Mouse (Mus musculus) gastrocnemius, postnatal 36 days (tissue): Measurements from ENCODE around the gene Sorl1. TPM values are rescaled to one million over a fixed set of nuclear protein-coding genes. Genes with fewer than 3 reads are reported as not detected.

ENCODE experiments used
- DNase-seq, 2 experiments: peaks; one replicate each; pipeline ENCODE4 v3.0.0; 2022
- intact Hi-C: fragments of 180-260 bp; cut with DNase I; formaldehyde crosslinking; loops from one replicate; pipeline ENCODE4 v1.15.1; 2025
- total RNA-seq, 2 experiments: library from RNA; stranded (reverse); gene quantifications; 2 replicates each; pipeline ENCODE4 v1.2.3; 2021

The Sorl1 gene
- total RNA-seq, 2 experiments from 2014 or later, result 30.7 to 38.0 TPM

DNA sequence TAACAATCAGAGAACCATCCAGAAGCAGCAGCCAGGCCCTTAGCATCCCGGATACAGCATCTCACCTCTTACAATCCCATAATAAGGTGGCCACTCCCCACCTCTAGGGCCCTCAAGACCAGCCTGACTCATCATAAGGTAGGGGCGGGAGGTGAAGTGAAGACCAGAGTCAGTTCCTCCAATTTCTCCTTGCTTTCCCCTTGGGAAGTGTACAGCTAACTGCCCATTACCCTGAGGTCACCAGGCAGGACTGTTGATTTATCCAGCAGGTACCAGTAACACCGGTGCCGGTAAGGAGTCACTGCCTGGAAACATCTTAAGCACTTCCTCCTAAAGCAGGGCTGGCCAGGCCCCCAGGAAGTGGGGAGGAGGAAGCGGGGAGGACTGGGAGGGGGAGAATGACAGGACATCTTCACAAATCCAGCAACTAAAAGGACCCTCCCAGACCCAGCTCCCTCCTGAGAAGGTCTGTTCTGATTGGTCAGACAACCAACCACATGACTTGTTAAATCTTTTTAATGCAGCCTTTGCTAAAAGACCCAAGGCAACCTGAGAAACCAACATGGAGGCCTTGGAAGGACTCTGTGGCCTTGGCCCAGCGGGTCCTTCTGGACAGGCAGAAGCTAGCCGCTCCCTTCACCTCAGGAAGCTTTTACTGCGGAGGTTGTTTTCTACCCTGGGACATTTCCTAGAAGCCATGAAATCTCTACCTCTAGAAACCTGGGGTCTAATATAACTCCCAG lies 26.2 kb downstream of the Sorl1 start:
- intact Hi-C loops, result no loop called here
- no peak for DNase-seq

DNA sequence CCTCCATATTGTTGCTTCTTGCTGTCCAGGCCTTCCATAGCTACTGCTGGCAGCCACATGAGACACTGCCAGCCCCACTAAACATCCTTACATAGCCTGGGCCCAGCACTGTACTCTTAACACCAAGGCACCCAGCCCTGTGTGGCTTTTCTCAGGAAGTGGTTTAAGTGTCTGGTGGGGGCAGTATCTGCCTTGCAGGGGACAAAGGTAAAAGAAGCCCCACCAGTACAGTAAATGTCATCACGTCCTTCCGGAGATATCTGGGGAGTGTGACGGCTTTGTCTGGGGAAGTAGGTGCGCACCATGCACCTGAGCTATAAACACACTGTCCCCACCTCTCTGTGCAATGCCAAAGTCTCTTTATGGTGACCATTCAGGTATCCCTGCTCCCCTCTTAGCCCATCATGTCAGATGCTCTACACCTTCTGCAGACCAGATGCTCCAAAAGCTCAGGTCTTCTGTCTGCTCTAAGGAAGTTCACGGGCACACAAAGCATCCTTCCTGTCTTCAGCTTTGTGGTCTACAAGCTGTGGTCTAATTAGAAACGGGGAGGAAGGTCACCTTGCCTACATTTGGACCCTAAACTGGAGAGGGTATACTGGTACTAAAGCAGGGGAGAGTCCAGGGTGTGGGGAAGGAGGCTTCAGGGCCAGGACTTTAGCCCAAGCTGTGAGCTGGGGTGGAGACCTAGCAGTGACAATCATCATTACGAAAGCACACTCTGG lies 26.9 kb downstream of the Sorl1 start:
- no peak for DNase-seq
- intact Hi-C loops, result no loop called here

DNA sequence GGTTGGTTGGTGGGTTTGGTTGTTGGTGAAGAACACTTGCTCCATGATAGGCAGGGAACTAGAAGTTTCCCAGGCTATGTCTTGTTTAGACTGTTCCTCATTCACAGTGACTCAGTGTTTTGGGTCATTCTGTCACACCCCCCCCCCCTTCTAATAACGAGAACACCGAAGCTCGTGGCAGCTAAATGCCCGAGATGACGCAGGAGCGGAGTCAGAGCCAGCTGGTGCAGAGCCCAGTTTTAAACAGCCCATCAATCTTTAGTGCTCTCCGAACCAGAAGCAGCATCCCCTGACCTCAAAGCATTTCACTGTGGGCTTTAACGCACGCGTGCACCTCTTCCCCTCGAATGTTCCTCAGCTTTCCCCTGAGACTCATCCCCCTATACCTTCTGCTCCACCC lies 29.3 kb downstream of the Sorl1 start:
- peak; percentile 51 to 54 for DNase-seq
- intact Hi-C loops, result no loop called here

DNA sequence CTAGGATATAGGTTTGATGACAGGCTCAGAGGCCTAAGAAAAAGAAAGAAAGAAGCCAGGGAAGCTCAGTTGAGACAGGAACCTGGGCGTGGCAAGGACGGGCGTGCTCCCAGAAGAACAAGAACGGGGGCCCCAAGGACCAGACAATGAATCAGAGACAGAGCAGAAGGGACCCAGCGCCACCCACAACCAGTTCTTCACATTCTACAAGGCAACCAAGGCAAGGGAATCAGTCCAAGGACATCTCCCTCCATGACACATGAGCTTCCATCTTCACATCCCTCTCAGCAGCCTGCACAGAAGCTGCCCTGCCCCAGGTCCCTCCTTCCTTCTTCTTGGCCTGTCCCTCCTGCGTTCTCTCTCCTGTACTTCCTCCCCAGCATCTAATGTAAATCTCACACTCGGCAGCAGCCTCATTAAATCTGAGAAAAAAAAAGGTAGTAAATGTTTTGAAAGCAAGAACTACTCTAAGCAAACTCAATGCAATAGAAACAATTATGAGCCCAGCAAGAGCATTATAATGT lies 30.0 kb downstream of the Sorl1 start:
- DNase-seq, result no peak
- intact Hi-C loops, result no loop called here

DNA sequence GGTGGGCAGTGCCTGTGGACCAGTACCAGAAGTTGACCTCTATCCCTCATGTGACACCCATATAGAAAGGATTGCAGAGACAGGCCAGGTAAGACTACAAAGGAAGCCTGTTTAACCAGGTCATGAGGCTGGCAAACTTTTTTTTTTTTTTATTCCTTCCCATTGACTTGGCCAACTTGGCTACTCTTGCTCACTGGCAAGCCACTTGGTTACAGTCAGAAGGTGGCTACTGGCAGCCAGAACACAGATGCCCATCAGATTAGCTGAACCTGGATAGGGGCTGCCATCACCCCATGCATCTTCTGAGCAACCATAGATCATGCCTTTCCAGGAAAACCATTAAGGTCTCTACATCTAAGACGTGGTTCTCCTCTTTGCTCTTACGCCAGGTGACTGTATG lies 31.3 kb downstream of the Sorl1 start:
- DNase-seq, result no peak
- intact Hi-C loops, result no loop called here

DNA sequence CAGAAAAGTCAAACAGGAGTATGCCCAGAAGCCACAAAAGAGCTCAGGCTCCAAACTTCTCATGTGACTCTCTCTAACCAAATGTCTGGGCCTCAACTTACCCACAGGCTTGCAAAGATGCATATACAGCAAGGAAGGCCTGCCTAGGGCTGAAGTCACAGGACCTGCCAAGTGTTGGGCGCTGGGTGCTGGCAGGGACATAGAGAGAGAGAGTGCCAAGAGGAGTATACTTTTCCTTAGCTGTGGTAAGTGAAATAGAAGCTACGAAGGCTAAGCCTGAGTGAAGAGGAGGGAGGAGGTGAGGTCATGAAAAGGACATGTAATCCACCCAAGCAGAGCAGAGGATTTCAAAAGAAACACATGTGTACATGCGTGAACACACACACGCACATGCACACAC lies 32.5 kb downstream of the Sorl1 start:
- peak in 1 of 2 experiments; percentile 38 for DNase-seq
- intact Hi-C loops, result no loop called here

DNA sequence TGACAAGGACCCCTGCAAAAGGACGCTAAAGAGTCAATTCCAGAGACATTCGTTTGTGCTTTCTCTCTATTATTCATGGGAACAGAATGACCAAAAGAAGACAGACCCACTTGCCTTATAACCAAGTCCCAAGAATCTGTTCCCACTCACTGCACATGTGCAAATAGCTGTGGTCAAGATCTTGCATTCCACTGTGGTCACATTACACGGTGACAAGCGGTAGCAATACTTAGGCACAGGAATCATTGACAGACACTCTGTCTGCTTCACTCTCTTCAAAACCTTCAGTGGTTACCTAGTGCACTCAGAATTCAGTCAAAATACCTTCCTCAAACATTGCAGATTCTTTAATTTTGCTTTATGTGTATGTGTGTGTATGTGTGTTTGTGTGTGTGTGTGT lies 36.2 kb downstream of the Sorl1 start:
- intact Hi-C loops, result no loop called here
- DNase-seq, result no peak

DNA sequence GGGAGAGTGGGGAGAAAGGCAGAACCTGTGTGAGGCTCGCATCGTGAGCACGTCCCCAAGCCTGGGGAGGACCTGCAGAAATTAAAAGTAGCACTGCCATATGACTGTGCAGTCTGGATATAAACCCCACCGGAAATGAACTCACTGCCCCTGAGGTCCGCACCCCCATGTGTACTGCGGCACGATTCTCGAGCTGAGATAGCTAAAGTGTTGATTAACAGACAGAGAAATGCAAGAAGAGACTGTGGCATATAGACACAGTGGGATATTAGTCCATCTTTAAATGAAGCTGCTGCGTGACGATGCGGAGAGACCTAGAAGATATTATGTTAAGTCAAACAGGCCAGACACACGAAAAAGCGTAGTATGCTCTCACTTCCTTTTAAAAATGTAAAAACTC lies 38.1 kb downstream of the Sorl1 start:
- no peak for DNase-seq
- intact Hi-C loops, result no loop called here

DNA sequence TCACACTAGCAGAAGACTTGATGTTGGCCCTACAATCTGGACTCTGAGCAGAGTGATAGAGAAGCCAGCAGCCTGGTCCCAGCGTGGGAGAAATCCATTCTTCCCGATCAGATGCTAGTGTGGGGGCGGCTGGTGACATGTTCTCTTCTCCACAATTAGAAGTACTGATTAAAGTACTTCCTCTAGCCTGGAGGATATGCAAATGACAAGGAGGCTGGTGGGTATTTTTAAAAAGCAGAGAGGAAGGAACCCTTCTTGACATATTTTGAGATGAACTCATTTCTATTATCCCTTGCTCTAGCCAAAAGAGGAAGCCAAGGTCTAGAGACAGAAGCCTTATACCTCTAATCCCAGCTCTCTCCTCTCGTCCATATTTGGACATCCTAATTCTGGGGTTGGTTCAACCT lies 40.4 kb downstream of the Sorl1 start:
- DNase-seq, result no peak
- intact Hi-C loops, result loop anchor here (5.0 kb wide), 1 partner anchor 34 kb away; no protein-coding TSS in a partner anchor

DNA sequence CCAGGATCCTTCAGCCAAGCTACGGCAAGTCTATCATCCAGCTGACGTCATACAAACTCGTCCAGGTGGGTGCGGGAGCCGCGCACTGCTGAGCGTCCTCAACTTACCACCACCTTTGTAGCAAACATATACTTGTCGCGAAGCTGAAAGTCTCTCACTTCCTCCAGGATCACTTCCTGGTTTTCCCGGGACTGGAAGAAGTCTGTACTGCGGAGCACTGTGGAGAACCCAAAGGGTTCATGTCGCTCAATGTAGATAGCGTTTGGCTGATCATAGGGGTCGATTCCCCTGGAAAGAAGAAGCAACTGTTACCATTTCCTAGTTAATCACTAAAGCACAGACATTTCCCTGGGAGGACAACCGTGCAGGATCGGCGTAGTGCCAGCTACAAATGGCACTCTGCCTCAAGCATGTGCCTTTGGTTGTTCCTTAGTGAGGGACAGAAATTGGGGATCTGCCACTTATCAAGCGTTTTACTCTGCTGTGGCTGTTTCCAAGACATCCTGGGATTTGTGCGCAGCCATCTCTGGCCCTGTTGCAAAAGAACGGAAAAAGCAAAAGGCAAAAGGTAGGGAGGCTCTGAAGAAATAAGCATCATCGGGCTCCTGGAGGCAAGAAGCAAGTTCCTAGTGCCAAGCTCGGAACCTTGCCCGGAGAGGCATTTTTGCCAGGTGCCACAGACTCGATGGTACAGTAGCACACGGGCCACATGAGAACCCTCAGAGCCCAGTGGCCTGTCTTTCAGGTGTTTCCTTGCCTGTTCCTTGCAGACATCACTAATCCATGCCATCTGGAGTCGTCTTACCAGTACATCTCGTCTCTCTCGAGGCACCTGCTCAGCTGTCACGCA lies 42.2 kb downstream of the Sorl1 start:
- DNase-seq, result no peak
- intact Hi-C loops, result loop anchor here (5.0 kb wide), 1 partner anchor 35 kb away; no protein-coding TSS in a partner anchor

DNA sequence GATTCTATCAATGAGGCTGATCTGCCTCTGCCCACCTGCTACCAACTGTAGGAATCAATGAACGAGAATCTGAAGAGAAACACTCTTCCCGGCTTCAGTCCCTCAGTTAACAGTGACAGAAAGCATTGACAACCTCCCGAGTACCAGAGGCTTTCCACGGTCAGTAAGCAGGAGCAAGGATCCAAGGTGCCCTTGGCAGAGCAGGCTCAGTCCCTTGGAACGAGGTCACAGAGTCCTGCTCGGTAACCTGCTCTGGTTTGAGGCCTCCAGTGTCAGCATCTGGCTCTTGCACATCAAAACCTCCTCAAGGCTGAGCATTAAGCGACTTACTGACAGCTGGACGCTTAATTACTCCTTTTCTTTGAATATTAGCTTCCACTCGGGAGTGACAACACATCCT lies 43.4 kb downstream of the Sorl1 start:
- intact Hi-C loops, result loop anchor here (5.0 kb wide), 1 partner anchor 37 kb away; no protein-coding TSS in a partner anchor
- no peak for DNase-seq

DNA sequence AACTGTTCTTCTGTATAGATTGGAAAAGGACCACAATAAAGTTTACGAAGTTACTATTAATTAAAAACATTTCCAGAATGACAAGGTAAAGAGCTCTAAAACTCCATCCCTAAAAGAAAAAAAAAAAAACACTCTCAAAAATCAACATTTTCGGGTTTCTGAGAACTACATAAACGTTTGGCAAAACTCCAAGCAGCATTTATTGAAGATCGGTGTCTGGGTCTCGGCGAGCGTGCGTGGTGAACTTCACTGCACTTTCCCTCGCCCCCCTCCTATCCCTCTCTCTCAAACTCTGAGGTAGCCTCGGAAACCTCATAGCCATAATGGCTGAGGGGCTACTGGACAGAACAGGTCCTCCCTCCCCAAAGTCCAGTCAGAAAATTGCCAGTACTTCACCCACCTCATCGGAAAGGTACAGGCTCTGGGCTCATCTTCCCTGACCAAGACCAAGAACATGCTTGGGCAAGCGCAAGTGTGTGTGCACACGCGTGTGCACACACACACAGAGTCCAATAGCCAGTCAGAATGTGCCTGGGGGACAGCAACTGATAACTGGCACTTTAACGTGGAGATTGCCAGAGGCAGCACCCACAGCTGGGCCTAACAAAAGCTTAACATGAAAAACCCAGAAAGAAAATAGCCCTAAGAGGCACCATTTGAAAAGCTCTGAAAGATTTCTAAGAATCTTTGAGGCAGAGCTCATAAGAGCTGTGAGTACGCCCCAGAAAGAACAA lies 46.8 kb downstream of the Sorl1 start:
- intact Hi-C loops, result no loop called here

DNA sequence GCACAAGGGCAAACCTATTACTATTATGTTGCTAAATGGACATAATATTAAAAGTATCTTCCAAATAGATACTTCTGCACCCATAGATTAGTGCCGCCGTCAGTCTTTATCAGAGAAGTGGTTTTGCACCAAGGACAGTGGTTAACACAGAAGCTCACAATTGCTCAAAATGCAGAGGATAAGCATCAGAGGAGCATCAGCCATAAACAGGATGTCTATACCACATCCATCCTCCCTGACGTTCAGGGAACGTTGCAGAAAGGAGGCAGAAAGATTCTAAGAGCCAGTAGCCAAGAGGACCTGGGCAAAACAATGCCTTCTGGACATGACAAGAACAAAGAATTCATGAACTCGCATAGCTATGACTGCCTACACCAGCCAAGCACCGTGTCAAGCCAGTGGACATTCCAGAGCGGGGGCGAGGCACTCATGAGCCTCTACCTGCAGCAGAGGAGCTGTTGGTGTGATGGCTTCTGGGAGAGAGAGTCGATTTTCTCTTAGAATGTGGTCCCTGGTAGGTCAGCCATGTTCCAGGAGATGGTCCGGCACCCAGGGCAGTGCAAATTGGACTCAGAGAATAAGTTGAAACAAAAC lies 47.7 kb downstream of the Sorl1 start:
- no peak for DNase-seq
- intact Hi-C loops, result no loop called here

More for the DNA sequence above, 46.8 kb downstream of the Sorl1 start:
- no peak for DNase-seq

DNA sequence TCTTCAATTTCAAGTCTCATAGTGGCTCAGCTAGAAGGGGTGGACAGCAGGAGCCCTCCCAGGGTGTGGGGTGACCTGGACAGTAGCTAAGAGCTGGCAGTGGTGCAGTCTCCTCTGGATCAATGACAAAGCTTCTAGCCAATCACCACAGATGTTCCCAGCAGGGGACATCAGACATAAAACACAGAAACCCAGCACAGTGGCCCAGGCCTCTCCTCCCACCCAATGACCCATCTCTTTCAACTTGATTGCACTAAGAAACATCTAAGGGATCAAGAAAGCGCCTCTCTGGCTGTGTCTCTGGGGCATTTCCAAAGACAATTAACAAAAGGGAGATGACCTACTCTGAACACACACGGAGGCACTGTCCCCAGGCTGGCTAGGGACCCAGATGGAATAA lies 48.9 kb downstream of the Sorl1 start:
- intact Hi-C loops, result no loop called here
- DNase-seq, result no peak

DNA sequence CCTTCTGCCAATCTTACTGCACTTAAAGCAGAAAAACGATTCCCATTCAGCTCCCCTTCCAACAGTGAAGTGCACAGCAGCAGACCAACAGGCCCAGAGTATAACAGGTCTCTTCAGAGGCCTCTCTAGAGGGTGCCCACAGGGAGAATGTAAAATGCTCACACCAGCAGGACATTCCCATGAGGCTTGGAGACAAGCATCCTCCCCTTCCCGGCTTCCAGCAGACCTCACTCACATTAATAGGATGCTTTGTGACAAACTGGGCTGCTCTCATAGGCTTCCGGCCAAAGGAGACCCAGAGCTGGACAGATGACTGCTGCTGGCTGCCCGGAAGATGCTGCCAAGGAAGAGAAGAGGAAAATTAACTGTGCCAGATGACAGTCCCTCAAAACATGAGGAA lies 52.1 kb downstream of the Sorl1 start:
- DNase-seq, result no peak
- intact Hi-C loops, result no loop called here

DNA sequence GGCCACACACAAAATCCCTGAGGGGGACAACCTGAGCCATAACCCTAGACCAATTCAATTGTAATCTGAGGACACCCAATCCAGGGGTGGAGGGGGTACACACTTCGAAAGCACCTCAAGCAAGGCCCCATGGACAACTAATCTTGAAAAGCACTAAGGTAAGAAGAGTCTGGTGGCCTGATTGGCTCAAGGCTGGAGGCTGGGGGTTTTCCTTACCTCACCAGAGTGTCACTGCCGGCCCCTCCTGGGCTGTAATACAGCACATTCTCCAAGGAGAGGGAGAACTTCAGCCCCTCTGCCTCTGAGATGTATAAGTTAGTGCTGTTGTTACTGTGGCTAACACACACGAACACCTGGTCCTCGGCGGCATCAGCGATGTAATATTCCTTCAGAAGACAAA lies 53.2 kb downstream of the Sorl1 start:
- intact Hi-C loops, result no loop called here
- no peak for DNase-seq

DNA sequence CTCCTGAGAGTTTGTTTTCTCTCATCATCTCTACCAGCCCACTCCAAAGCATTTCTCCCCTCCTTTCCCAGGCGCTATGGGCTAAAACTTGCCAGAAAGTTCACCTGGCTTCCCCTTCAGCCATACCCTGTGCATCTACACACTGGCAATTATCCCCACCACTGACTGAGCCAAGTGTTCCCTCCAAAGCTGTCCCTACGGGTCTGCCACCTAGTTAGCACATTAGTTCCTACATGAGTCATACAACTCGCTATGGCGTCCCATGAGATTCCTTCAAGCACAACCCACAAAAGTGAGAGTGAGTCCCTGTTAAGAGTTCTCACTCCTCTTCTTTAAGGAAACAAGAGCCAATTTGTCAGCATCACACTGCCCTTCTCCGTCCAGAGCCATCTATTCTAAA lies 54.6 kb downstream of the Sorl1 start:
- no peak for DNase-seq
- intact Hi-C loops, result no loop called here

DNA sequence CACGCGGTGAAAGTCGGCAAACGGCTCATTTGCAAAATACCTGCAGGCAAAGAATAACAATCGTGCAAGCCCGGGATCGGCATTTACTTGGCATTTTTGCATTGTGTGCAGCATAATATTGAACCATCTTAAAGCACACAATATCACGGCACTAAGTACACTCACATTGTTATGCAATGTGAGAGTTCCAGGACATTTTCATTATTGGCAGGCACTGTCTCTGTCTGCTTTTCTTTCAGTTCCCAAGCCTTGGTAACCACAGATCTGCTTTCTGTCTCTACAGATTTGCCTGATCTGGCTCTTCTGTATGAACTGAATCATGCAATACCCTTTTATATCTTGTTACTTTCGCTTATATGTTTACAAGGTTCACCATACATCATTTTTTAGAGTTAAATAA lies 56.1 kb downstream of the Sorl1 start:
- intact Hi-C loops, result no loop called here
- no peak for DNase-seq

DNA sequence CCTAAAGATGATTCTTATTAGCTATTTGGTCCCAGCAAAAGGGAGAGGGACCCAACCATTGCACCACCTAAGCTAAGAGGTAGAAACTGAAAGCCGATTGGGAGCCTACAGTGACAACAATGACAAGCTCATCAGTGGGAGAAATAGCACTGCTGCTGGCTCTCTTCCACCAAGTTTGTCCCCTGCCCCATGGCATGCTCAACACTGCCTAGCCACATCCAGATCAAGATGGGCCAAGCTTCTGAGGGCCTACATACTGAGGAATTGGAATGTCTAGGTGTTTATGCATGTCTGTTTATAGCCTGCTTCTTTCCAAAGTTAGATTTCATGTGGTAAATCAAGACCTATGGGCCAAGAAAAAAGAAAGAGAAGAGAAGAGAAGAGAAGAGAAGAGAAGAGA lies 58.3 kb downstream of the Sorl1 start:
- intact Hi-C loops, result no loop called here
- no peak for DNase-seq

DNA sequence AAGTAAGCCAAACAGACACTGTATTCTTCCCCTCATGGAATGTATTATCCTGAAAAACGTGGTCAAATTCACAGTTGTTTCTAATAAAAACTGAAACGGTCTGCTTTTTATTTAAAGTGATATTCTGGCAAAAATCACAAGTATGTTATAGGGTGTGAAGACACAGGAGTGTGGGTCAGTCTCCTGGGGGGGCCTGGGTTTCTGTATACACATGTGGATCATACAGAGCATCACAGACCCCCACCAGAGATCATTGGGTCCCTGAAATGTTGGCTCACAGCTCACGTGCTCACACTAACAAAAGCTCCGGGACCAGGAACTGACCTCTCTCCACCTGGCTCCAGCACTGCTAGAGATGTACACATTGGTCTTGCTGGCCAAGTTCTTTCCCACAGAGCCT lies 60.7 kb downstream of the Sorl1 start:
- intact Hi-C loops, result no loop called here
- no peak for DNase-seq
